Mouse (Mus musculus): ENCODE data around the gene Svep1.

The Svep1 gene

GRCm38 (mm10) chr4:58169918-58170317 is 36.7 kb downstream of the Svep1 start:
- DNase-seq: no peak

GRCm38 (mm10) chr4:58168366-58168765 is 38.3 kb downstream of the Svep1 start:
- DNase-seq: no peak

- DNase-seq: no peak
Observed at GRCm38 (mm10) chr4:58165711-58166110, 40.9 kb downstream of the Svep1 start.

GRCm38 (mm10) chr4:58161901-58162300 is 44.8 kb downstream of the Svep1 start:
- DNase-seq: no peak

GRCm38 (mm10) chr4:58159564-58159963 is 47.1 kb downstream of the Svep1 start:
- DNase-seq: no peak

- DNase-seq: no peak
Observed at GRCm38 (mm10) chr4:58150301-58150700, 56.4 kb downstream of the Svep1 start.

- no peak for DNase-seq
Observed at GRCm38 (mm10) chr4:58149186-58149585, 57.5 kb downstream of the Svep1 start.

GRCm38 (mm10) chr4:58148547-58148946 is 58.1 kb downstream of the Svep1 start:
- DNase-seq: no peak

GRCm38 (mm10) chr4:58146676-58147075 is 60.0 kb downstream of the Svep1 start:
- DNase-seq: peak in 1 of 2 experiments; percentile 4

- DNase-seq: no peak
Observed at GRCm38 (mm10) chr4:58139764-58140556, 66.7 kb downstream of the Svep1 start.

GRCm38 (mm10) chr4:58139241-58139640 is 67.4 kb downstream of the Svep1 start:
- DNase-seq: no peak

GRCm38 (mm10) chr4:58133610-58134309 is 72.9 kb downstream of the Svep1 start:
- no peak for DNase-seq

GRCm38 (mm10) chr4:58129844-58130243 is 76.8 kb downstream of the Svep1 start:
- no peak for DNase-seq

GRCm38 (mm10) chr4:58127024-58127423 is 79.6 kb downstream of the Svep1 start:
- DNase-seq: no peak

- DNase-seq: no peak
Observed at GRCm38 (mm10) chr4:58115452-58115851, 91.2 kb downstream of the Svep1 start.

GRCm38 (mm10) chr4:58111008-58111407 is 95.7 kb downstream of the Svep1 start:
- no peak for DNase-seq

- no peak for DNase-seq
Observed at GRCm38 (mm10) chr4:58109793-58110192, 96.9 kb downstream of the Svep1 start.

- DNase-seq: no peak
Observed at GRCm38 (mm10) chr4:58108364-58108763, 98.3 kb downstream of the Svep1 start.

GRCm38 (mm10) chr4:58097732-58098131 is 108.9 kb downstream of the Svep1 start:
- DNase-seq: no peak

GRCm38 (mm10) chr4:58086738-58087137 is 119.9 kb downstream of the Svep1 start:
- no peak for DNase-seq

GRCm38 (mm10) chr4:58086151-58086550 is 120.5 kb downstream of the Svep1 start:
- no peak for DNase-seq

- DNase-seq: no peak
Observed at GRCm38 (mm10) chr4:58085340-58085739, 121.3 kb downstream of the Svep1 start.

GRCm38 (mm10) chr4:58084155-58084554 is 122.5 kb downstream of the Svep1 start:
- no peak for DNase-seq

- DNase-seq: peak; percentile 73
Observed at GRCm38 (mm10) chr4:58082588-58082987, 124.1 kb downstream of the Svep1 start.

Measured in thymus, postnatal 36 days (tissue).